Mouse (Mus musculus): ENCODE measurements around the gene 4933405L10Rik.

DNA sequence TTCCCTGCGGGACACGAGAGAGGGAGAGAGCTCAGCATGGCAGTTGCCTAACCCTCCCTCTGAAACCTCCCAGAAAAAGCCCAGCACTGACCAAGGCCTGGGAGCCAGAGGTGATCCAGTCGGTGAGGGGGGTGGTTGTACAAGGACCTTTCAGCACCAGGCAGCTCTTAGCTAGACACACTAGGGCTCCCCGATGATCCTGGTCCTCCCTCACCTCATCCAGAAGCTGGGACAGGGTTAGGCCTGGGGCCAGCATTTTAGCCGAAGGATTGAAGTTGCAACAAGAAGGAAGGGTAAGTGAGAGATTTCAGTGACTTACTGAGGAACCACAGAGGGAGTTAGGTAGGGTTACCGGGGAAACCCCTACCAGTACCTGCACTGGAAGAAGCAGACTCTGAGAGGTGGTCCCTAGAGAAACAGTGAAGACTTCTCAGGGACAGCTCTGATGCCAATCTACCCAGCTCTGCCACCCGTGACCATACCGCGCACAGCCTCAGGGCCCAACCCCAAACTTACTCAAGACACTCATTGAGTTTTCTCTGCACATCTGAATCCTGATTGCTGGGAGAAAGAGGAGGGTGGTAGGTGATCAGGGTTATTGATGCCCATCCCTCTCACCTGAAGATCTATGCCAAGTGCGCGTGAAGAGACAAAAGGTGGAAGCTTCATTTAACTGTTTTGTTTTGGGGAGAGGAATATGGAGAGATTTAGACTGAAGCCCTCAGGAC lies 7.8 kb upstream of the 4933405L10Rik start:
- TF ChIP-seq CTCF (IDR thresholded peaks at IDR 0.05; ENCODE audit: low read depth, low read length) (no peak), POLR2A (IDR thresholded peaks at IDR 0.05; ENCODE audit: extremely low read depth, insufficient read depth, low read length) (no peak)
